Comparison of ENCODE assay signal across 16 mouse cellular contexts in the genomic region with DNA sequence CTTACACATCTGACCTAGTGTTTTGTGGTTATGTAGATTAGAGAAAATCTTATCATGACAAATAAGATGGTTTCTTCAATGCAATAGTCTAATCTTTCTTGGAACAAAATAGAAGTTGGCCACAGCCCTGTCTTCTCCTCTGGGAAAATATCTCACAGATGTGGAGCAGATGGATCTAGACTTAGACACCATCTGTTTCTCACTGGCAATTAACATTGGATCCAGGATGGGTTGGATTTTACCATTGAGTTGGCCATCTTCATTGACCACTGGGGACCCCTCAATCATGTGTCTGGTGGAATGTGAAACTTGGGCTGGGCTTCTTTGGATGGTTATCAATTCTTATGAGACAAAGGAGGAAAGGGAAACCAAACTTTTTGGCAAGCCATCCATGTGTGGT.
"Had no signal": no experiment of that assay in that cellular context is flagged by ENCODE, and none has a peak within 500 bp of the region (broad histone marks: within the 10 kb centered on the region; RNA-seq: fewer than 3 reads in every experiment).

No protein-coding gene starts in this region.

- H3K36me3 ChIP-seq: liver, embryonic 13.5 days; lung, embryonic 15.5 days; midbrain, embryonic 15.5 days; neural tube, embryonic 12.5 days; stomach, embryonic 15.5 days had no signal

- H3K27ac ChIP-seq: left cerebral cortex, adult 2 months; liver, embryonic 13.5 days; lung, embryonic 15.5 days; macrophage; midbrain, embryonic 15.5 days; neural tube, embryonic 12.5 days; stomach, embryonic 15.5 days had no signal

- H3K4me2 ChIP-seq: liver, embryonic 13.5 days; lung, embryonic 15.5 days; midbrain, embryonic 11.5 days; midbrain, embryonic 15.5 days; neural tube, embryonic 12.5 days; stomach, embryonic 15.5 days had no signal

- ATAC-seq: liver, postnatal 0 days; midbrain, embryonic 15.5 days had no signal

- H3K4me1 ChIP-seq: liver, embryonic 13.5 days; lung, embryonic 15.5 days; midbrain, embryonic 15.5 days; neural tube, embryonic 12.5 days; stomach, embryonic 15.5 days had no signal

- DNase-seq: kidney, postnatal 25 days; liver; liver, embryonic 13.5 days; liver, postnatal 0 days; lung, postnatal 14 days; spleen, adult 18-20 months; thymus, adult 2 months; thymus, postnatal 25 days had no signal

- H3K4me3 ChIP-seq: left cerebral cortex, adult 2 months; liver, embryonic 13.5 days; lung, embryonic 15.5 days; megakaryocyte, embryonic 14.5 days; midbrain, embryonic 15.5 days; neural tube, embryonic 12.5 days; stomach, embryonic 15.5 days had no signal

- H3K9me3 ChIP-seq: liver, embryonic 13.5 days; lung, embryonic 15.5 days; megakaryocyte, embryonic 14.5 days; midbrain, embryonic 15.5 days; neural tube, embryonic 12.5 days; stomach, embryonic 15.5 days had no signal

- H3K27me3 ChIP-seq: liver, embryonic 13.5 days; lung, embryonic 15.5 days; megakaryocyte, embryonic 14.5 days; midbrain, embryonic 15.5 days; neural tube, embryonic 12.5 days; stomach, embryonic 15.5 days had no signal

- H3K9ac ChIP-seq: liver, embryonic 13.5 days; liver, postnatal 0 days; lung, embryonic 15.5 days; midbrain, embryonic 15.5 days; neural tube, embryonic 12.5 days; stomach, embryonic 15.5 days had no signal
